Mouse (Mus musculus) cerebellum, adult (tissue): ENCODE measurements at regions not wholly inside any gene's neighbourhood (a gene's known extent, or its start where the extent isn't known, plus 50 kb on each side); places are given as distances from the start of the nearest gene placed in this dataset.

Experiments
- ATAC-seq: cut with Nextera tagmentation; 2 replicates; pipeline ENCODE4 v1.9.2; 2017; ENCODE audit warnings: mild to moderate bottlenecking, moderate library complexity, mixed read lengths; ENCODE audit not compliant: insufficient number of reproducible peaks, low FRiP score, low TSS enrichment

GRCm38 (mm10) chr15:68462851-68463250 lies 1962.1 kb upstream of the Lrrc6 start:
- no peak for ATAC-seq

DNA sequence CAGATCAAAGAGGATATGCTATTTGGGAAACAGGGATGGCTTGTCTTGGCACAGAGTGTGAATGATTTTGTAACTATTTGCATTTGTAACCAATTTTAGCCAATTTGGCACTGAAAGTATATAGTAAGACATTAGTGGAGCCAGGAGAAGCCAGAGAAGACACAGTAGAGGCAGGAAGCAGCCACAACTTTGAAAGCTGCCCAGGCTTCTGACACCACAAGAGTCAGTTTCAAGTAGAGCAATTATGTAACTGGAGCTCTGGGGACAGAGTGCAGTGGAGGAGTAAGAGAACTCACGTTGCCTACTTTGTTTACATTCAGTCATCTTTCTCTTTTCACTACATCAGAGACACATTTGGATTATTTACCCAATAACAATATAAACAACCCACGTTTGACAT lies 1956.5 kb upstream of the Lrrc6 start:
- ATAC-seq = no peak

DNA sequence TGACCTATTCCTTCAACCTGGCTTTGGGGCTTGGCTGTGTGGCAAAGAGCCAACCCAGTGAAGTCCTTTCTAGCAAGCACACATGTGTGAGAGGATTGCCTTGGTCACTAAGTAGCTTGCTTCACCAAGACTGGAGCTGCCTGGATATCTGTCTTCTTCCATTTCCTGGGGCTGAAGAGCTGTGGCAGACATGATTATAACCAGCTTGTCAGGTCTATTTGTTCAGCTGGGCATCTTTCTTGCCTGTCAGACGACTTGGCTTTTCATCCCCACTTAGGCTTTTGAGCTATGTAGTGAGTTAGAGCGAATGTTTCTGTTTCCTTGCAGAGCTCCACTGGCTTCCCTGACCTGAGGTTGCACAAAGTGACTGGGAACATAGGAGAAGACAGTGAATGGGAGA lies 1951.3 kb upstream of the Lrrc6 start:
- no peak for ATAC-seq

DNA sequence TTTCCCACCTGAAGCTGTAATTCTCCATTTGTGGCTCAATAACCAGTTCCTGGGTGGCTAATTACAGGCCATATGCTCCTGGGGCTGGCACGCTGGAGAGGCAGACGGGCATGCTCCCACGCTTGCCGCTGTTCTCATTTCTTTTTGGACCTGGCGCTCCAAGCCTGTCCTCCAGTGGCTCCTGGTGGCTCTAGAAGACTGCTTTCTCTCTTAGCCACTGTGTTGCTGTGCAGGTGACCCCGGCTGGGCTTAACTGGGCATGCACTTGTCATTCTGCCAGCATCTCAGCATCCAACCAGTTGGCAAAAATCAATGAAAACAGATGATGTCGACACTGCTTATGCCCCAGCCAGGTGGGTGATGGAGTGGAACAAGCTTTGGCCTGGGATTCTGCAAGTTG lies 1944.6 kb upstream of the Lrrc6 start:
- peak; percentile 92 for ATAC-seq

DNA sequence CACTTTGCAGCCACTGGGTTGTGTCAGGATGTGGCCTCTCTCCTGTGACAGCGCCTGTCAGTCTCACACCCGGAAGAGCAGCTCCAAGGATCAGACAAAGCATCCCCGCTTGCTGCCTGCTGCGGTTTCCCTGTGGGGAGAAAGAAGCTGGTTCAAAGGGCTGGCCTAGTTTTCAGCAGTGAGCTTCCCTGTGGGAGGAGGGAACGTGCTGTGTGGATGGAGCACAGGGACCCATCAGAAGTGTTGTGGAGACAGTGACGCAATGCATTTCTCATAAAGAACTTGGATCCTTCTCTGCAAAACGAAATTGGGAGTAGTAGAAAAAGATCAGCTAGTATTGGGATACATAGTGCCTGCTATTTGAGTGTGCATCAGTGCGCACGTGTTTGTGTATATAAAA lies 1939.9 kb upstream of the Lrrc6 start:
- ATAC-seq = no peak

GRCm38 (mm10) chr15:68435961-68436360 lies 1935.3 kb upstream of the Lrrc6 start:
- ATAC-seq = peak; percentile 28; the same call in 1 of the 2 replicates

GRCm38 (mm10) chr15:68431251-68431650 lies 1930.5 kb upstream of the Lrrc6 start:
- no peak for ATAC-seq

DNA sequence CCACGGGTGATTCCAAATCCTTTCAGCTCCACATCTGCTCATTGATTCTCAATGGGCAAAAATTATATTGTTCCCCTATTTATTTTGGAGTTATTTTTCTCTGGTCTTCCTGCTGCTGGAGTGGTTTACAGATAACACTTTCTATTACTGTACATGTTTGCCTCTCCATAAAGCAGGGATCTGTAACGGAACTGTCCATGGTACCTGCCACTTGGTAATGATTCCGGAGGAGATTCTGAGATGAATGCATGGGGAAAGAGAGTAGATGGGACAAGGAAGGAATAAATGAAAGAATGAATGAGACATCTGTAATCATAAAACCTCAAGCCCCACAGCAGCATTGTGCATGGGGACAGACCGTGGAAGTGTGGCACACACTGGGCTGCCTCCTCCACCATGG lies 1929.8 kb upstream of the Lrrc6 start:
- no peak for ATAC-seq

DNA sequence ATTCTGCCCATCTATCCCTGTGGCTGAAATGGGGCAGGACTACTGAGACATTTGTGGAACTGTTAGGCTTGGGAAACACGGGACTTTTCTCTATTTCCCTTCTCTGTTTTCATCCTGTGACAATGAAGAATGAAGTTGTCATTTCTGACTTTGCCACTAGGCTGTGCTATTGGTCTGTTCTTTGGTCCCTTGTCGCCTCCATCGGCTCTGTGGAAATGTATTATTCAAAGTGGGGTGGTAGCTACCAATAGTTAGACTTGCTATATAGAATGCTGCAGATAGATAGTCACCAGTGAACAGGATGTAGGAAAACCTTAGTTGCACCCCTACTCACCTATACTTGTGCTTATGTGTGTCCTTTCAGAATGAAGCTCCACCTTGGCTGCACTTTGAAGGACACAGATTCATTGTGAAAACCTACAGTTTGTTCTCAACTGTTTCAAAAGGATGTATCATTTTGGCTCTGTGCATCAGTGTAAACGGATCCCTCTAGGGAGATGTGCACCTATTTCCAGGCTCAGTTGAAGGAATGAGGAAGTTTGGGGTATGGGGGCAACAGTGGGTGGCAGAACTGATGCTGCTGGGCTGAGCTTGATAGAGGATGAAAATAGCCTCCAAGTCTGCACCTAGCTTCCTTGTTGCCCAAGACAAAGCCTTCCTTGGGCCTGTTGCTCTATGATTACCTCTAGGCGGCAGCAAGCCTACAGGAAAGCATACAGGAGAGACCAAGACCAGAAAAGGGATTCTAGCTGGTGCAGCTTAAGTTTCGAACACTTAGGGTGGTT lies 1927.9 kb upstream of the Lrrc6 start:
- peak; percentile 56 for ATAC-seq

DNA sequence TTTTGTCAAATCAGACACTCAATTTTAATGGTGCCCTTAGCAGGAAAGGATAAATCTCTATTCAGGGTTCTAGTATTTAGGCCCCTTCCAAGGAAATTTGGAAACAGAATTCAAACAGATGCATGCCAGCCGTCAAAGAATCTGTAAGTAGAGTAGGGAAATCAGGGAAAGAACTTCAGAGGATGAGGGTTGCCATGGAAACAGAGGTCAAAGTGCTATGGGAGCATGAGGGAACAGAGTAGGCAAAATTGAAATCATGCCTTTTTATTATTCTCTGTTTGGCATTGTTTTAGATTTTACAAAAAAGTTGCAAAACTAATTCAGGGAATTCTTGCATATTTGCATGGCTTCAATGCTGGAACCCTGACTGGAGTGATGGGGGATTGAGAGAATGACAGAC lies 1916.4 kb upstream of the Lrrc6 start:
- no peak for ATAC-seq

GRCm38 (mm10) chr15:68415401-68415925 lies 1914.8 kb upstream of the Lrrc6 start:
- ATAC-seq = peak; percentile 63

DNA sequence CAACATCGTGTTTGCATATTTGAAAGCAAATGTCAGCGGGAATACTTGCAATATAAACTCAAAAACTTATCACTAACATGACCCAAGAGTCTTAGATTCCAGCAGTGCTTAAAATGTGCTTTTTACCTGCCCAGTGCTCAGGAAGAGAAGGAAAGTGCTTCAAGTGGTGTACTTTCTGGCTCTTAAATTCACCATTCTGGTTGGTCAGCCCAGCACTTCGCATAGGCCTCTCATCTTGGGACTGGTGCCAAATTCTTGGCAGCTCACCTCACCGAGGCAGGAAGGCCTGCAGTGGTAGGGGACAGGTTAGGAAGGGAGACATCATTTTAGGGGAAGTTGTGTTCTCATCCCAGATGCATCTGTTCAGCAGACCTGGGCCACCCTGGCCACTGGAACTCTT lies 1913.3 kb upstream of the Lrrc6 start:
- ATAC-seq = no peak

DNA sequence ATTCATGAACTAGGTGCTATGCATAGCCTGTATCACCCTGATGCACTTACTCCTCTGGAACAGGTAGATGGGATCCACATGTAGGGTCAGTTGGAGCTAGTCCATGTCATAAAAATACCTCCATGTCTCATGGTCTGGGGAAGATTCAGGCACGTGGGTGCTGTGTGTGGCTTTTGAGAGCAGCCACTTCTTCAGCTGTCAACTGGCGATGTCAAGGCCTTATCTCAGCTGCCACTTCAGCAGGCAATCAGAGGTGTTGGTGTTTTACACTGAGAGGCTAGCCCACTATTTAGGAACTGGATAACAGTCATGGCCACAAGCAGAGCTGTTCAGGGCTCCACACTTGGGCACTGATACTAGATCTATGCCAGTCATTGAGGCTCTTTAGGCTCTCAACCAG lies 1912.0 kb upstream of the Lrrc6 start:
- no peak for ATAC-seq

DNA sequence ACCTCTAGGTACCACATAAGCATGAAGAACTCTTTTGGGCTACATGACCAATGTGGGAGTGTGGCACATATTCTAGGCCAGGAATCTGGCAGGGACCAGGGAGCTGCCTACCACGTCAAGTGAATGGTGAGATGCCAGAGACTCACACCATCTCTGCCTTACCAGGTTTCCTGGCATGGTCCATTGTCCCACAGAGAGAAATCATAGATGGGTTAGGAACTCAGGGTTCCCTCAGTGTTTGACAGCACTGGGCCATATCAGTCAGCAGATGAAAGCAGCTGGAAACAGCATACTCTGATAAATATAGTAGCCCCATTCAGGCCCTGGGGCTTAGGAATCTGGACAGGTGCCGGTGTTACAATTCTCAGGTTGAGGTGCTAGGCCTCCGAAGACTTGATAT lies 1911.4 kb upstream of the Lrrc6 start:
- ATAC-seq = no peak

- no peak for ATAC-seq
Measured at GRCm38 (mm10) chr15:68403554-68404070, 1902.9 kb upstream of the Lrrc6 start.

DNA sequence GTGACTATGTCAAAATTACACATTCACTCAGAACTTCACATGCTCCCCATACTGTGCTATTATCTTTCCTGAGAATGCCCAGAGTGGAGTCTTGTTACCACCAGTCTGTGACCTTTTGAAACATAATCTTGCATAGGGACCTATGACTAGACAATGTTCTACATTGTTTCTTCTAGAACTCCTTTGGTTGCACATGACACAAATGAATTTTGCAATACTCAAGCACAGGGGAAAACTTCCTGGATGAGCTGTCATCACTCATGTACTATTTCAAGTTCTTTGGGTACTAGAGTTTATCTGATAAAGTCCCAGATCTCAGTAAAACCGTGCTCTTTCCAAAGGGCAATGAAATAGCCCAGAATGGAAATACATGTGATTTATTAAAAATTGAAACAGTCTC lies 1901.0 kb upstream of the Lrrc6 start:
- ATAC-seq = no peak

DNA sequence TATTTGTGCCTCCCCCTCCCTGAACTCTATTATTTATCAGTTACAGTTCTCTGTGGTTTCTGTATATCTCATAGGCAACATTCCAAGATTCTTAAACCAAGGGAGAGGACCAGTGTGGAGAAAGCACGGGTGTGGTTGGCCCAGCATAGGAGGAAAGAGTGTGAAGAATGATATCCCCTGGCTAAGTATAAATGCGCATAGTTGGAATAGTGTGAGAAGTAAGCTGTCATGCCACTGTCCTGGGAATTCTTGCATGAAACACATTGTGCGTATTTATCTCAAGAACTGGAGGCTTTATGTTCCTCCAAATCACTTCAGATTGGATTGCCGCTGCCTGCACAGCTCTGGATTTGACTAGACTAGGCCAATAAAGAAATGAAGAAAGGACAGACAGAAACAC lies 1900.3 kb upstream of the Lrrc6 start:
- no peak for ATAC-seq

DNA sequence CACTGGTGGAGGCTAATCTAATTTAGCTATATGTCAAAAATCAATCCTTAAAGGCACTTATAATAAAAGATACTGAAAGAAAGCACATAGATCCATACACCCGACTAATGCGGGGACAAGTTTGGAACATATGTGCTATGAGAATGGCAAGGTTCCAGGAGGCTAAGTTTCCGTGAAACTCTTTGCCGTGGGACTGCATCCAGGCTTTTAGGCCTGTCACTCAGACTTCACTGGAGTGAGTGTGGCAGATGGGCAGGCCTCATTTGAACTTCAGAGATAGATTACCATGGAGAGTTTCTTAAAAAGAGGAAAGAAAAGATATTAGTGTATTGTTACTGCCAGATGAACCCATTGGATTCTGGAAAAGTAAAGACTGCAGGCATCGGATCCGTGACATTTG lies 1895.9 kb upstream of the Lrrc6 start:
- ATAC-seq = no peak

DNA sequence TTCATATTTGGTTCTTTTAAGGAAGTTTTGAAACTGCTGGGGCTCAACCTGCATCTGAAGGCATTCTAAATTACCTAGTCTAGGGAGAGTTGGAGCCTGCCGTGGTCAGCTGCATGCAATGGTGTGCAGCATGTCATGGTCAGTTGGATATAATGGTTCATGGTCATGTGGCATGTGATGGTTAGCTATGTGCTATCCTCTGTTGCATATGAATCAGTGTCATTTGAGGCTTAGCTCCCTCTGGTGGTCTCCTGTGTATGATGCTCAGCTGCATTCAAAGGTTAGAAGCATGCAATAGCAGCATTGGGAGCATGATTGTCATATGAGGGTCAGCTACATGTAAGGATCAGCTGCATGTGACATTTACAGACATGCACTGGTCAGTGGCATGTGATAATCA lies 1894.0 kb upstream of the Lrrc6 start:
- ATAC-seq = no peak; the same call in 1 of the 2 replicates

GRCm38 (mm10) chr15:68394157-68394556 lies 1893.4 kb upstream of the Lrrc6 start:
- no peak for ATAC-seq

GRCm38 (mm10) chr15:68391737-68392136 lies 1891.0 kb upstream of the Lrrc6 start:
- ATAC-seq = no peak

GRCm38 (mm10) chr15:68389855-68390254 lies 1889.1 kb upstream of the Lrrc6 start:
- no peak for ATAC-seq
